20 mouse cellular contexts compared by ENCODE assay signal in the genomic region with DNA sequence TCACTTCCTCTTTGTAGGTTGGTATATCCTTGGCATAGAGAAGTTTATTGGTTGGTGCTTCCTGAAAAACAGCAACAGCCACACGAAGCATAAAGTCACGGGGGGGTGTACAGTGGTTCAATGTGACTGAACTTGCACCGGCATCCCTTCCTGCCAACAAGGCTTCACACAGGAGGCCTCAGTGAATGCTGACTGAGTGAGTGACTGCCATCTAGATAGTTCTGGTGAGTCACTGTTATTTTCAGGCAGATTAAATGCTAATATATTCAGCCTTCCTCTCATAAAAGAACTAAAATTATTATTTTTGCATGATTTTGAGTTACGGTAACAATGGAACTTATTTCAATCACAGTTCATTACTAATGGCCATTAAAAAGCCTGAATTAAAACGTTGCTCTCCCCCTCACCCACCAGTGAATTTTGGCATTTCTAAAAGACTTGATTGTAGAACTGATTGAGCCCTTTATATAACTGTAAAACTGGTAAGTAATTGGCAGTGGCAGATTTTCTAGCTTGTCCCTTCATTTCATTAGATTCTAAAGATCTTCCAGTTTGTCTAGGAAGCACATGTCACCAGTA.
DNase-seq lines count a peak whose midpoint lies in the region; ATAC-seq and TF ChIP-seq lines count a peak whose summit lies in the region.
"Had no signal": no experiment of that assay in that cellular context is flagged by ENCODE, and none has a peak within 500 bp of the region (broad histone marks: within the 10 kb centered on the region; RNA-seq: fewer than 3 reads in every experiment).

No protein-coding gene starts in this region.

- H3K27ac ChIP-seq in layer of hippocampus, adult 2 months: peak overlapping the region; percentile 16
- H3K27ac ChIP-seq in forebrain, postnatal 0 days (ENCODE audit: low read depth, low read length): no peak overlapping the region
- H3K27ac ChIP-seq: embryonic facial prominence, embryonic 12.5 days; heart, embryonic 10.5 days; hindbrain, embryonic 12.5 days had no signal

- peak in 1 of 2 experiments; percentile 11 for DNase-seq in layer of hippocampus, adult 2 months (ENCODE audit: low spot score in 2 of 2)
- no peak for DNase-seq in layer of hippocampus, adult 9-11 months
- DNase-seq in brain, embryonic 14.5 days (ENCODE audit: low read depth): peak; percentile 62
- DNase-seq in forebrain, postnatal 0 days: no peak
- no peak for DNase-seq in left cerebral cortex, adult 18-20 months (ENCODE audit: low spot score in 2 of 2)
- no peak for DNase-seq in ovary, postnatal 36 days (ENCODE audit: low spot score)
- DNase-seq: adrenal gland, postnatal 10 days; cerebellum, adult 18-20 months; cerebellum, postnatal 14 days; gastrocnemius, postnatal 36 days; heart, adult 18-20 months; heart, postnatal 10 days; heart, postnatal 4 days; kidney, adult 11 months had no signal

- no peak for TF ChIP-seq CTCF in layer of hippocampus, adult 2 months (conservative IDR thresholded peaks at IDR 0.05)
- no peak for TF ChIP-seq CTCF in brain, embryonic 14.5 days (IDR thresholded peaks at IDR 0.05; ENCODE audit: borderline replicate concordance, extremely low read depth, insufficient read depth, insufficient read length)
- TF ChIP-seq CTCF in forebrain, postnatal 0 days (IDR thresholded peaks at IDR 0.05; ENCODE audit: low read depth): no peak

- H3K4me1 ChIP-seq in forebrain, postnatal 0 days (ENCODE audit: insufficient read depth): no peaks in the 10 kb centered on the region
- H3K4me1 ChIP-seq: embryonic facial prominence, embryonic 12.5 days; hindbrain, embryonic 12.5 days had no signal

- H3K36me3 ChIP-seq in forebrain, postnatal 0 days (ENCODE audit: insufficient read depth): peaks cover 30% of the 10 kb centered on the region

- 53% methylated on average over 5 of the region's 5 CpGs for WGBS in forebrain, postnatal 0 days

- H3K4me2 ChIP-seq in forebrain, postnatal 0 days (ENCODE audit: low read depth): no peak overlapping the region
- H3K4me2 ChIP-seq: embryonic facial prominence, embryonic 12.5 days; hindbrain, embryonic 12.5 days had no signal

- TF ChIP-seq POLR2A in brain, embryonic 14.5 days (IDR thresholded peaks at IDR 0.05; ENCODE audit: borderline replicate concordance, extremely low read depth, insufficient read depth, insufficient read length, poor library complexity, severe bottlenecking): no peak

- H3K27me3 ChIP-seq in forebrain, postnatal 0 days (ENCODE audit: insufficient read depth, low read length): no peaks in the 10 kb centered on the region
- H3K27me3 ChIP-seq: embryonic facial prominence, embryonic 12.5 days; hindbrain, embryonic 12.5 days had no signal

- peak; percentile 80; the same call in 1 of the 2 replicates for ATAC-seq in forebrain, postnatal 0 days
- ATAC-seq: hindbrain, embryonic 16.5 days; inflammation-experienced regulatory T-cells, adult 6 months had no signal

- no peak overlapping the region for H3K4me3 ChIP-seq in layer of hippocampus, adult 2 months
- no peak overlapping the region for H3K4me3 ChIP-seq in forebrain, postnatal 0 days (ENCODE audit: low read depth, low read length)
- H3K4me3 ChIP-seq: embryonic facial prominence, embryonic 12.5 days; heart, embryonic 10.5 days; hindbrain, embryonic 12.5 days had no signal

- no peaks in the 10 kb centered on the region for H3K9me3 ChIP-seq in forebrain, postnatal 0 days (ENCODE audit: low read length)
- H3K9me3 ChIP-seq: embryonic facial prominence, embryonic 12.5 days; G1E; heart, embryonic 10.5 days; hindbrain, embryonic 12.5 days had no signal

- H3K9ac ChIP-seq in forebrain, postnatal 0 days: no peak overlapping the region
- H3K9ac ChIP-seq: embryonic facial prominence, embryonic 12.5 days; hindbrain, embryonic 12.5 days had no signal
